Mouse (Mus musculus) brain, adult 2 months (tissue): ENCODE data around the gene Slc17a9.

ENCODE experiments used
- DNase-seq: peaks from one replicate; pipeline ENCODE4 v3.0.0; 2011; ENCODE audit warnings: low read depth, low spot score

Gene Slc17a9

GRCm38 (mm10) chr2:180754976-180755688 is 30.1 kb downstream of the Slc17a9 start:
- DNase-seq, result no peak

- no peak for DNase-seq
Measured at GRCm38 (mm10) chr2:180755896-180756295, 30.8 kb downstream of the Slc17a9 start.

- no peak for DNase-seq
Measured at GRCm38 (mm10) chr2:180756786-180757185, 31.7 kb downstream of the Slc17a9 start.

GRCm38 (mm10) chr2:180758513-180759263 is 33.6 kb downstream of the Slc17a9 start:
- no peak for DNase-seq

- peak; percentile 17 for DNase-seq
Measured at GRCm38 (mm10) chr2:180764986-180765385, 39.9 kb downstream of the Slc17a9 start.

- DNase-seq, result no peak
Measured at GRCm38 (mm10) chr2:180765713-180766112, 40.6 kb downstream of the Slc17a9 start.

- no peak for DNase-seq
Measured at GRCm38 (mm10) chr2:180775223-180775622, 50.2 kb downstream of the Slc17a9 start.

- DNase-seq, result no peak
Measured at GRCm38 (mm10) chr2:180775641-180776040, 50.6 kb downstream of the Slc17a9 start.

GRCm38 (mm10) chr2:180776793-180777192 is 51.7 kb downstream of the Slc17a9 start, which contains the start of gene Bhlhe23:
Bhlhe23 (minus strand) TSS chr2:180776900.
- no peak for DNase-seq

GRCm38 (mm10) chr2:180779226-180780104 is 54.4 kb downstream of the Slc17a9 start:
- peak; percentile 83 for DNase-seq

GRCm38 (mm10) chr2:180780282-180780681 is 55.2 kb downstream of the Slc17a9 start:
- DNase-seq, result no peak

GRCm38 (mm10) chr2:180786732-180787131 is 61.7 kb downstream of the Slc17a9 start:
- DNase-seq, result peak; percentile 84

- peak; percentile 47 for DNase-seq
Measured at GRCm38 (mm10) chr2:180787566-180788232, 62.6 kb downstream of the Slc17a9 start.

GRCm38 (mm10) chr2:180788386-180788785 is 63.3 kb downstream of the Slc17a9 start:
- DNase-seq, result peak; percentile 83

- peak; percentile 88 for DNase-seq
Measured at GRCm38 (mm10) chr2:180788843-180789242, 63.8 kb downstream of the Slc17a9 start.

- DNase-seq, result peak; percentile 78
Measured at GRCm38 (mm10) chr2:180791674-180792073, 66.6 kb downstream of the Slc17a9 start.
